Mouse (Mus musculus) heart, postnatal 25 days (tissue): ENCODE results near the gene Npy5r. TPM values are rescaled to one million over a fixed set of nuclear protein-coding genes. Genes with fewer than 3 reads are reported as not detected.

Experiments used
- DNase-seq: peaks from one replicate; pipeline ENCODE4 v3.0.0; 2022; ENCODE audit warnings: low spot score
- intact Hi-C: fragments of 180-260 bp; cut with DNase I; formaldehyde crosslinking; loops from one replicate; pipeline ENCODE4 v1.15.1; 2025
- total RNA-seq, 2 experiments: library from RNA; stranded (reverse); gene quantifications; 2 replicates each; pipeline ENCODE4 v1.2.3; 2021

Npy5r gene
- not detected for total RNA-seq

- DNase-seq = no peak
- intact Hi-C loops = no loop called here
Measured at GRCm38 (mm10) chr8:66687511-66688329, at the start of gene Npy5r. Gene Npy5r, minus strand, starts transcription at chr8:66688128.

- intact Hi-C loops = no loop called here
Measured at GRCm38 (mm10) chr8:66731957-66732356, 44.0 kb upstream of the Npy5r start.

DNA sequence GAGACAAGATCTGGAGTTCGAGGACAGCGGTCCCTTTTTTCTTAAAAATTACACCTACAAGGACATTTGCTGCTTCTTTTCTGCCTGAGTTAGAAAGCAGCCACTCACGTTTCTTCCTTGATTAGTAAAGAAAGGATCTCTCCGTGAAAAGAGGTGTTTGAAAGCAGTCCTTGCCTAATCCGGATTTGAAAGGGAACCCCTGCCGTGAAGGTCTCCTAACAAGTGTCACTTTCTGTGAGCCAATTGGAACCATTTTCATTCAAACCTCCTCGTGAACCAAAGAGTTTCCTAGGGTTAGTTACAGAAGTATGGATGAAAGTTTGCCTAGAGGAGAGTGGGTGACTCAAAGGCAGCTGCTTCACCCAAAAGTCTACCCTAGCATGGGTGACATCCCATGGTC, 41.5 kb upstream of the Npy5r start:
- intact Hi-C loops = no loop called here
- no peak for DNase-seq

More at GRCm38 (mm10) chr8:66731957-66732356, 44.0 kb upstream of the Npy5r start:
- no peak for DNase-seq

GRCm38 (mm10) chr8:66722835-66723234, 34.9 kb upstream of the Npy5r start:
- intact Hi-C loops = no loop called here
- no peak for DNase-seq

DNA sequence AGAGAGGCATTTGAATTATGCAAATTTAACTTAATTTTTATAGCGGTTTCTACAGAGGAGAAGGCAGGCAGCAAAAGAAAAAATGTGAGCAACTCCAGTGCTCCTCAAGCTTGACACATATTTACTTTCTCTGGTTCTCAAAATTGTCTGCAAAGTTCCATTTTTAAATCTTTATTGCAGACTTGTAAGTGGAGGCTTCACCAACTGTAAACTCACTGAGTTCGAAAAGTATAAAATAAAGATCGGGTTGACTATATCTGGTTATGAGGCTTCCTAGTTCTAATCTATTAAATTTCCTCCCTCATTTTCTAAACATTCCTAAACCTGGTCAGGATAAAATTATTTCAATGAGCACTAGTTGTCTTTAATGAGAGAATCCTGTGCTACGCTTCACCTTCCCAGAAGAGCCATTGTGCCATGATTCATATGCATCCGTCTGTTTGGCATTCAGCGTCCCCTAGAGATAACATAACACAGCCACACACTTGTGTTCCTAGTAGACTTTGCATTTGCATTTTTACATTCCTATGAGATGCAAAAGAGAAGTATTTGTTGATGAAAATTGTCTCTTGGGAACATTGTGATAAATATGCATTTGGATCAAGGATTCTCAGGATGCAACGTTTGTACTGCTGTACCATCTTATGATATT, 26.5 kb upstream of the Npy5r start:
- DNase-seq = no peak
- intact Hi-C loops = no loop called here

- intact Hi-C loops = loop anchor here (5.0 to 10.0 kb wide), 2 partner anchors 214 to 706 kb away; no protein-coding TSS in a partner anchor
- no peak for DNase-seq
Measured at GRCm38 (mm10) chr8:66698782-66699181, 10.9 kb upstream of the Npy5r start.

- no peak for DNase-seq
- intact Hi-C loops = loop anchor here (5.0 to 10.0 kb wide), 2 partner anchors 214 to 707 kb away; no protein-coding TSS in a partner anchor
Measured at GRCm38 (mm10) chr8:66698011-66698410, 10.1 kb upstream of the Npy5r start.

- intact Hi-C loops = loop anchor here (5.0 to 10.0 kb wide), 2 partner anchors 215 to 708 kb away; no protein-coding TSS in a partner anchor
- DNase-seq = peak; percentile 2
Measured at GRCm38 (mm10) chr8:66696970-66697843, 9.3 kb upstream of the Npy5r start, which contains the start of gene Npy1r. Gene Npy1r, plus strand, starts transcription at chr8:66697192.

- intact Hi-C loops = loop anchor here (10.0 kb wide), 1 partner anchor 714 kb away; no protein-coding TSS in a partner anchor
Measured at GRCm38 (mm10) chr8:66690402-66690801, 2.5 kb upstream of the Npy5r start.

GRCm38 (mm10) chr8:66688799-66689198, 871 bp upstream of the Npy5r start:
- intact Hi-C loops = no loop called here
- no peak for DNase-seq

More at GRCm38 (mm10) chr8:66690402-66690801, 2.5 kb upstream of the Npy5r start:
- no peak for DNase-seq

GRCm38 (mm10) chr8:66688395-66688794, 467 bp upstream of the Npy5r start:
- DNase-seq = no peak
- intact Hi-C loops = no loop called here

DNA sequence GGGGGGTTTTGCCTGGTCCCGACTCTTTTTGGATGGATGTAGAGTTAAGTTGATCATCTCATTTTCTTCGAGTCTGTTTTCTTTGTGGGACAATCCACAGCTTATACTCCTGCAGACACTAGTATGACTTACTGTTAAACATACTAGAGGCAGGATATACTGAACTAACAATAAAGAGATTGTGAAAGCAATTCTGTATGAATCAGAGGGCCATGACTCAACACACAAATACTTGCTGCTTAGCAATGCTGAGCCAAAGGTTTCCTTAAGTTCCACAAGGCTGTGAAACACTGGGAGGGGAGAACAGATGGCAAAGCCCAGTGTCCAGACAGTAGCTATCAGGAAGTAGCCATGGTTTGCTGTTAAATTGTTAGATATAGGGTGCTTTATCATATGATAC, 6.7 kb downstream of the Npy5r start:
- intact Hi-C loops = no loop called here
- no peak for DNase-seq

DNA sequence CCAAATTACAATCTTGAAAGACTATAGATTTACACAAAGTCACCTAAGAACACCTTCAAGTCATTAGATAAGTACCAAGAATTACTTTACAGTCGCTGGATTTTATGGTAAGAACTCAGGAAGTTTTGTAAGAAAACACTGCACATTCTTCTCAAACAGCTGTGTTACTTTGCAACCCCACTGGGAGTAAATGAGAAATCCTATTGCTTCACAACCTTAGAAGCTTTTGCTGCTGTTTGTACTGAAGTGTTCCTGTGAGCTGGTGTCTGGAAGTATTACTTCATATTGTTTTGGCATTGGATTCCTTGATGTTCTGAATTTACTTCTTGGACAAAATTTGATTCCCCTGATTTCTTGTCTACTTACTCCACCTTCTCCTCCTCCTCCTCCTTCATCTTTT, 57.2 kb downstream of the Npy5r start:
- no peak for DNase-seq
- intact Hi-C loops = no loop called here

Other genes with a start within 250 kb of the Npy5r start
- 1 to 10 TPM; 3.2 to 3.8 TPM for gene Tma16, start 201.6 kb downstream of the Npy5r start, total RNA-seq
- gene Tktl2, start 176.4 kb downstream of the Npy5r start, total RNA-seq = not detected
- gene Npy1r, start 9.1 kb upstream of the Npy5r start, total RNA-seq = 1 to 10 TPM; 1.3 to 1.5 TPM
- 1 to 10 TPM; 4.0 to 5.0 TPM for gene Naf1, start 172.1 kb upstream of the Npy5r start, total RNA-seq